Mouse (Mus musculus) intestine, postnatal 0 days (tissue): Measurements from ENCODE around the gene Eml6. TPM values are rescaled to one million over a fixed set of nuclear protein-coding genes. Genes with fewer than 3 reads are reported as not detected.

ENCODE experiments used
- ATAC-seq: fragments of 200-750 bp; cut with Nextera tagmentation; 2 replicates; pipeline ENCODE4 v1.8.0; 2017; ENCODE audit warnings: mild to moderate bottlenecking, moderate TSS enrichment, moderate library complexity
- H3K27ac ChIP-seq: fragments of 300-500 bp; sonication (generic); 2 replicates; pipeline ENCODE4 v1.5.1; 2014; ENCODE audit warnings: mild to moderate bottlenecking, low read depth, low read length, moderate library complexity
- H3K27me3 ChIP-seq: fragments of 300-500 bp; sonication (generic); replicated peaks from 2 replicates; pipeline ENCODE4 v1.6.1; 2014; ENCODE audit warnings: low read length, mixed read lengths; ENCODE audit not compliant: control insufficient read depth, insufficient read depth
- H3K36me3 ChIP-seq: fragments of 300-500 bp; sonication (generic); 2 replicates; pipeline ENCODE4 v1.6.1; 2014; ENCODE audit warnings: mild to moderate bottlenecking, moderate library complexity; ENCODE audit not compliant: control insufficient read depth, insufficient read depth
- H3K4me1 ChIP-seq: fragments of 300-500 bp; sonication (generic); replicated peaks from 2 replicates; pipeline ENCODE4 v1.6.1; 2014; ENCODE audit warnings: antibody characterized with exemption, low read length, mixed read lengths; ENCODE audit not compliant: control insufficient read depth, insufficient read depth
- H3K4me2 ChIP-seq: fragments of 300-500 bp; sonication (generic); replicated peaks from 2 replicates; pipeline ENCODE4 v1.6.1; 2014; ENCODE audit warnings: low read depth, mild to moderate bottlenecking, moderate library complexity
- H3K4me3 ChIP-seq: fragments of 300-500 bp; sonication (generic); 2 replicates; pipeline ENCODE4 v1.5.1; 2014; ENCODE audit warnings: low read depth, low read length
- H3K9ac ChIP-seq: fragments of 300-500 bp; sonication (generic); 2 replicates; pipeline ENCODE4 v1.6.1; 2014; ENCODE audit warnings: mild to moderate bottlenecking, low read depth, low read length
- H3K9me3 ChIP-seq: fragments of 300-500 bp; sonication (generic); 2 replicates; pipeline ENCODE4 v1.6.1; 2016; ENCODE audit warnings: mixed run types; ENCODE audit not compliant: control insufficient read depth
- CTCF ChIP-seq: sonication (generic); IDR thresholded peaks from 2 replicates; pipeline ENCODE4 v1.5.1; 2016; ENCODE audit warnings: low read depth, mild to moderate bottlenecking, control low read depth, antibody characterized with exemption, moderate library complexity
- WGBS: fragments of 180-500 bp; shearing (Covaris S2); extraction: QIAGEN DNeasy Blood & Tissue Kit; methylation state at CpG from one replicate; pipeline ENCODE4 v1.1.7; 2014; 5-methylcytosine and 5-hydroxymethylcytosine counted together
- polyA plus RNA-seq: library from polyadenylated mRNA; unstranded; fragments of >200 nt; fragmentation: Nextera tagmentation; extraction: Ambion mirVana; gene quantifications from 2 replicates; pipeline ENCODE4 v1.2.1, GENCODE M21; 2015

Gene Eml6
- polyA plus RNA-seq, 1 experiment from 2014 or later: 0.46 TPM

DNA sequence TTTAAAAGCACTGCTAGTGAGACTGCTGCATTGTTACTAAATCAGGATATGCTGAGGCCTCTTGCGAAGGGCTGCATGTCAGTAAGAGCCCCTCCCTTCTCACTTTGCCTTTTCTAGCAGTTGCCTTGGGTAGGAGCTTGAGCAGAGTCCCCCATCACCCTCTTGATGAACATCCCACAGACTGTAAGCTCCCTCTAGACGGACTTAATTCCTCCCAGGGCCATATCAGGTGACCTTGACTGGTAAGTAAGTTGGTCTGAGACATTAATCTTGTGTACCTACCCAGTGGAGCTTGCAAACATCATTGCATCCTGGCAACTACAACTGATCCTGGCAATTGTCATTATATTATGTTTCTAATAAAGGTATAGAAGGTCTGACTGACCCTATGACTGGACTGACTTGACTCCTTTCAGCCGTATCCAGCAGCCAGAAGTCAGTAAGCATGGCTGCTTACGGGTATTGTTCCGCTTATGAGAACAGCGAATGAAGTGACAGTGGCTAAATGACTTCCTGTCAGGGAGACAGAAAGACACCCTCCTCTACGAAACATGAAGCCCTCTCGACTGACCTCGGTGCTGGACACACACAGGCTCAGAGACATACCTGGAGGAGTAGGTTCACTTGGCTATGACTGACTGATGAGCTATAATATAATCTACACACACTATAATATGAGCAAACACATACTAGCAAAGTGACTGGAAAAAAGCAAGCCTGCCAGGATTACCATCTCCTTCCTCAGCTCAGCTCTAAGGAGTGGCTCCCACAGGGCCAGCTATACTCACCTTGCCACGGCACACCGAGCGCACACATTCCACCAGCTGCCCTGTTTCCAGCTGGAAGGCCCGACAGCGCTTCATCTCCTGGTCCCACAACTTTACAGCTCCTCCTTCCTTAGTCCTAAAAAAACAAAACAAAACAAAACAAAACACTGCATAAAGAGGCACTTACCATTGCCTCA, 273.9 kb downstream of the Eml6 start:
- H3K9me3 ChIP-seq: no peaks in the 10 kb centered on the region
- no peak overlapping the region for H3K4me3 ChIP-seq
- no peaks in the 10 kb centered on the region for H3K27me3 ChIP-seq
- no peak overlapping the region for H3K9ac ChIP-seq
- H3K4me1 ChIP-seq: no peaks in the 10 kb centered on the region
- no peak for TF ChIP-seq CTCF
- 84% methylated on average over 14 of the region's 14 CpGs for WGBS
- no peak overlapping the region for H3K27ac ChIP-seq
- ATAC-seq: no peak
- H3K4me2 ChIP-seq: no peak overlapping the region
- H3K36me3 ChIP-seq: peaks cover 10% of the 10 kb centered on the region; the same call in 1 of the 2 replicates

DNA sequence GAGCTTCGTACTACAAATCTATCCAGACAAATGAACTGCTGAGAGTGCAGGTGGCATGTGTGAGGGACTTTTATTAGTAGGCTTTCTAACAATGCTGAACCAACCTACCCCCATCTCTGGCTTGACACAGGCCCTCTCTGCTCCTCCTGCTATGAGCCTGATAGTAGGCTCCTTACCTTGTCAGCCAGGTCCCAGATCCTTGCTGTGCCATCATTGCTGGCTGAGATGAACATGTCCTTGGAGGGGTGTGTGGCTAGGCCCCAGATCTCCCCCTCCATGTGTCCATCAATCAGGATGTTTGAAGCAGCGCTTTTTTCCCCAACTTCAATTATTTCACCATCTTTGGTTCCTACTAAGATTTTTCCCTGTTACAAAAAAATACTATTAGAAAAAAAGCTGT, 274.8 kb downstream of the Eml6 start:
- no peaks in the 10 kb centered on the region for H3K4me1 ChIP-seq
- WGBS: 85% methylated on average over 2 of the region's 2 CpGs
- H3K9me3 ChIP-seq: no peaks in the 10 kb centered on the region
- H3K27me3 ChIP-seq: no peaks in the 10 kb centered on the region
- H3K27ac ChIP-seq: no peak overlapping the region
- H3K36me3 ChIP-seq: peaks cover 17% of the 10 kb centered on the region
- ATAC-seq: no peak
- no peak overlapping the region for H3K9ac ChIP-seq
- no peak for TF ChIP-seq CTCF
- H3K4me2 ChIP-seq: no peak overlapping the region
- no peak overlapping the region for H3K4me3 ChIP-seq

DNA sequence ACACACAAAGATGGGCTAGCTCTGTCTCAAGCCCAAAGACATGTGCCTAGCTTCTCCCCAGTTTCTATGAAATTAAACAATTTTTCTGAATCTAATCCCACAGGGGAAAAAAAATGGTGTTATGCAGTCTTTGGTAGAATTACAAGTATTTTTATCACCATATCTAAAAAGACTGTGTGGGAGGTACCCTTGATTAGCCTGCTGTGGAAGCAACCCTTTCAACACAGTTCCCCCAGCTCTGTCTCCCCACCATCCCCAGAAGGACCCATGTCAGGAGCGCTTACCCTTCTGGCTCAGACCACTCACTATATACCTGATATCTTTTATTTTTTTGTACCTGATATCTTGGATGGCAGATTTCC, 276.4 kb downstream of the Eml6 start:
- 100% methylated on average over 1 of the region's 1 CpGs for WGBS
- no peak for TF ChIP-seq CTCF
- H3K27ac ChIP-seq: no peak overlapping the region
- no peaks in the 10 kb centered on the region for H3K4me1 ChIP-seq
- H3K9me3 ChIP-seq: no peaks in the 10 kb centered on the region
- no peak overlapping the region for H3K4me2 ChIP-seq
- ATAC-seq: no peak
- H3K4me3 ChIP-seq: no peak overlapping the region
- H3K9ac ChIP-seq: no peak overlapping the region
- H3K27me3 ChIP-seq: no peaks in the 10 kb centered on the region
- H3K36me3 ChIP-seq: peaks cover 19% of the 10 kb centered on the region

DNA sequence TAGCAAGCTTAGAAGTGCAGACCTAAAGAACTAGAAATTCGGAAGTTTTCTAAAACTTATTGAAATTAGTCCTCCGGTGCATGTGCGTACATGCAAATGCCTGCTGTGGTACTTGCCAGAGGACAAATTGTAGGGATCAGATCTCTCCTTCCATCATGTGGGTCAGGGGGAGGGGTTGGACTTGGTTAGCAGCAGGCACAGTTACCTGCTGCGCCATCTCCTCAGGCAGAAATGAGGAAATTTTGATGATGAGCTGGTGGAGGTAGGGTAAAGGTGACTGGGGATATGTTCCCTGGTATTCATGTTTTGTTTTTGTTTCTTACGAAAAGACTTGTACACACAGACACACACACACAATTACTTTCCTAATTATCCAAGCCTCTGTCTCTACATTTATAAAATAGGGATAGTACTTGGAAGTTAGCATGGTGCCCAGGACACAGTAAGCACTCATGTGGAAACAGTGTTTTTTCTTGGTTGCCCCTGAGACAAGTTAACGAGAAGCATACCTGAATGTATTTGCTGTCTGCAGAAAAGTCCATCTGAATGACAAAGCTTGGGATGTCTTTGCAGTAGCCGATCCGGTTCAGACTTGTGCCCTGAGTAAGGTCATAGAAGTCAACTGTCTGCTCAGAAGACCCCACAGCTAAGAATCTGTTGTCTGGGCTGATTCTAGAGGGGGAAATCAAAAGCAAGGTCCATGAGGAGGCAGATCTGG, 276.9 kb downstream of the Eml6 start:
- Histone ChIP-seq H3K4me2 (no peak overlapping the region), H3K9ac (no peak overlapping the region), H3K36me3 (peaks cover 23% of the 10 kb centered on the region), H3K9me3 (no peaks in the 10 kb centered on the region), H3K27ac (no peak overlapping the region), H3K4me1 (no peaks in the 10 kb centered on the region), H3K27me3 (no peaks in the 10 kb centered on the region), H3K4me3 (no peak overlapping the region)
- no peak for TF ChIP-seq CTCF
- 93% methylated on average over 8 of the region's 8 CpGs for WGBS
- ATAC-seq: no peak

DNA sequence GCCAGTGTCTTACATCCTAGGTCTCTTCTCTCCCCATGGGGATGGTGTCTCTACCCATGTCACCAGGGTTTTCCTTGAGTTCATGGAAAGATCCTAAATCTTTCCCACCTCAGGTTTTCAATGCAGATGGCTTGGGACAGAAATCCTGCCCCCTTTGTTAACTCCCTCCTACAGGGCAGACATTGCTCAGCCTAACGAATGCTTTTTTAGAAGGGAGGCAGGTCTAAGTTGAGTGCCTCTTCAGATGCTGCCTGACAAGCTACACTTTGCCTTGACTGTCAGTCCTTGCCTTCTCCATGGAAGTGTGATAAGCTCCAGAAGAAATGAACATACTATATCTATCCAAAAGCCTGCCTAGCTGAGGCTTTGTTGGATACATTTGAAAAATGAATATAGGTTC, 278.0 kb downstream of the Eml6 start:
- H3K4me3 ChIP-seq: no peak overlapping the region
- no peak overlapping the region for H3K4me2 ChIP-seq
- no peaks in the 10 kb centered on the region for H3K4me1 ChIP-seq
- no peaks in the 10 kb centered on the region for H3K27me3 ChIP-seq
- 89% methylated on average over 1 of the region's 1 CpGs for WGBS
- ATAC-seq: no peak
- TF ChIP-seq CTCF: no peak
- H3K27ac ChIP-seq: no peak overlapping the region
- no peak overlapping the region for H3K9ac ChIP-seq
- H3K9me3 ChIP-seq: no peaks in the 10 kb centered on the region
- H3K36me3 ChIP-seq: peaks cover 23% of the 10 kb centered on the region

DNA sequence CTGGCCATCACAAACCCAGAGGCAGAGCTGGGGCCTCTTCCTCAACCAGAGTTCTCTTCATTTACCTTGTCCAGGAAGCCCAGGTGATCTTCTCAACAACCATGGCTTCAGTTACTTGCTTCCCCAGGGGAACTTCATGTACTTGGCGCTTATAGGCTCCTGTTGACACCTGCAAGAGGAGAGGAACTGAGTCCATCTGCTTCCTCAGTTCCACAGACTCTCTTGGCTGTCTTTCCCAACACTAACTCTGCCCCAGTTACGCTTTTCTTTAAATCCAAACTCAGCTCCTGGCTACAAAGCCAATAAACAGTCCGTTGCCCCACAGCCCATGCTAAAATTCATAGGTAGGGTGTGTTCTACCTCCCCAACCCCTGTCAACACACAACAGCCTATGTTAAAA, 278.5 kb downstream of the Eml6 start:
- Histone ChIP-seq H3K4me2 (no peak overlapping the region), H3K27ac (no peak overlapping the region), H3K4me3 (no peak overlapping the region), H3K9ac (no peak overlapping the region), H3K36me3 (peaks cover 23% of the 10 kb centered on the region), H3K27me3 (no peaks in the 10 kb centered on the region), H3K4me1 (no peaks in the 10 kb centered on the region), H3K9me3 (no peaks in the 10 kb centered on the region)
- ATAC-seq: no peak
- TF ChIP-seq CTCF: no peak
- WGBS: 96% methylated on average over 3 of the region's 3 CpGs
